Mouse (Mus musculus): Measurements from ENCODE around the gene Adgrg2. TPM values are rescaled to one million over a fixed set of nuclear protein-coding genes. Genes with fewer than 3 reads are reported as not detected.
A peak's percentile ranks its signal among the peaks of the same experiment; 100 is the strongest.

Adgrg2 gene
- polyA plus RNA-seq, 1 experiment from 2014 or later: 1.6 TPM

DNA sequence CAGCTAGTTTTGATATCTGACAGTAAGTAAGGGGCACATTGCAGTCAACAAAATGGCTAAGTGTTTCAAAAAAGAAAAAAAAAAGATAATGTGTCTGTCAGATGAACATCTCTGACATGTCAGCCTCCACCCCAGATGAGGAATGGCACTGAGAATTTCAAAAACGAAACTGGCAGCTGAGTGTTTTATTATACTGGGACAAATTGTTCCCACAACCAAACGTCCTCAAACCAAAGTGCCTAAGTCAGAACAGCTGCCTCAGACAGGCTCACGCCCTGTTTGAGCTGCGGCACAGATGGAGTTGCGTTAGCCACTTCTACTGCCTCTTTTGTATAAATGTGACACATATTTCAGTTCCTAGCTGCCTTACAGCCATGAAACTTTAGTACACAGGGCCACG lies 104.4 kb downstream of the Adgrg2 start:
- Histone ChIP-seq H3K36me3 (replicated peaks; ENCODE audit: control insufficient read depth, insufficient read depth) (no peaks in the 10 kb centered on the region), H3K9me3 (ENCODE audit: control insufficient read depth, low read length) (no peaks in the 10 kb centered on the region), H3K27ac (no peak overlapping the region), H3K9ac (no peak overlapping the region), H3K4me3 (replicated peaks; ENCODE audit: low read length) (no peak overlapping the region), H3K27me3 (ENCODE audit: control insufficient read depth, insufficient read depth, low read length) (peaks cover 24% of the 10 kb centered on the region; the same call in 1 of the 2 replicates), H3K4me2 (replicated peaks) (no peak overlapping the region), H3K4me1 (replicated peaks; ENCODE audit: control insufficient read depth, insufficient read depth, low read length) (no peaks in the 10 kb centered on the region)
- ATAC-seq (ENCODE audit: low FRiP score) (no peak), DNase-seq (ENCODE audit: low spot score) (no peak)
- WGBS: 80% methylated on average over 6 of the region's 6 CpGs

DNA sequence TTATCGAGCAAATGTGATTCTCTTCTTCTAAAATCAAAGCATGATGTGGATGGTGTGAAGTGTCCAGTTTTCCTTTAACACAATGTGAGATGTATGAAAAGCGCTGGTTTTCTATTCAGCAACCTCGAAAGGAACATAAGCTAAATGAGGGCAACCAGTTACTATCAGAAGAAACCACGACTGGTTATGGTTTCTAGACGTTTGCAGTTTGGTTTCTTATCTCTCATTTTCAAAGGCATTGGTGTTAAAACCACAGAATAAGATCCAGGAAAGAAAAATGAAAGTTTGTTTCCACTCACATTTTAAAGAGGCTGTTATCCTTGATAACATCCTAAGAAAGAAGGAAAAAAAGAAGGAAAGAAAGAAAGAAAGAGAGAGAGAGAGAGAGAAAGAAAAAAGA lies 106.0 kb downstream of the Adgrg2 start:
- WGBS: 78% methylated on average over 5 of the region's 5 CpGs
- ATAC-seq (ENCODE audit: low FRiP score) (no peak), DNase-seq (ENCODE audit: low spot score) (no peak)
- Histone ChIP-seq H3K4me1 (replicated peaks; ENCODE audit: control insufficient read depth, insufficient read depth, low read length) (no peaks in the 10 kb centered on the region), H3K9me3 (ENCODE audit: control insufficient read depth, low read length) (no peaks in the 10 kb centered on the region), H3K9ac (no peak overlapping the region), H3K27ac (no peak overlapping the region), H3K4me3 (replicated peaks; ENCODE audit: low read length) (no peak overlapping the region), H3K27me3 (ENCODE audit: control insufficient read depth, insufficient read depth, low read length) (peaks cover 35% of the 10 kb centered on the region; the same call in 1 of the 2 replicates), H3K36me3 (replicated peaks; ENCODE audit: control insufficient read depth, insufficient read depth) (no peaks in the 10 kb centered on the region), H3K4me2 (replicated peaks) (no peak overlapping the region)

DNA sequence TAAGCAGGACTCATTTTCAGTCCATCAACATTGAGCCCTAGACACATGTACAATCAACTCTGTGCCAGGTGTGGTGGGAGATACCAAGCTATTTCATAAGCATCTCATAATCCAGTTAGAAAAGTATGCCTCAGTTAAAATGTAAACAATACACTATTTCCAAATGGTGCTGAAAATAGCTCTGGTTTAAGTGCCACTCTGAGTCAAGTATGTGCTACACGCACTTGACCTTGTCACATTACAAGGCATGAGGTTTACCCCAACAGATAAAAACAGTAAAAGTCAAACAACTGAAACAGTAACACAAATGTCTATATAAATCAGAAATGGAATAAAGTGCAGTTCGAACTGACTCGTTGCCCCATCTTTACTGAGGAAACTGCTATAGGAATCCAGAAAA lies 110.6 kb downstream of the Adgrg2 start:
- 91% methylated on average over 3 of the region's 3 CpGs for WGBS
- Histone ChIP-seq H3K4me2 (replicated peaks) (no peak overlapping the region), H3K27ac (no peak overlapping the region), H3K4me3 (replicated peaks; ENCODE audit: low read length) (no peak overlapping the region), H3K27me3 (ENCODE audit: control insufficient read depth, insufficient read depth, low read length) (peaks cover 27% of the 10 kb centered on the region; the same call in 1 of the 2 replicates), H3K36me3 (replicated peaks; ENCODE audit: control insufficient read depth, insufficient read depth) (no peaks in the 10 kb centered on the region), H3K9me3 (ENCODE audit: control insufficient read depth, low read length) (no peaks in the 10 kb centered on the region), H3K4me1 (replicated peaks; ENCODE audit: control insufficient read depth, insufficient read depth, low read length) (no peaks in the 10 kb centered on the region), H3K9ac (no peak overlapping the region)
- DNase-seq (ENCODE audit: low spot score) (no peak), ATAC-seq (ENCODE audit: low FRiP score) (no peak)

DNA sequence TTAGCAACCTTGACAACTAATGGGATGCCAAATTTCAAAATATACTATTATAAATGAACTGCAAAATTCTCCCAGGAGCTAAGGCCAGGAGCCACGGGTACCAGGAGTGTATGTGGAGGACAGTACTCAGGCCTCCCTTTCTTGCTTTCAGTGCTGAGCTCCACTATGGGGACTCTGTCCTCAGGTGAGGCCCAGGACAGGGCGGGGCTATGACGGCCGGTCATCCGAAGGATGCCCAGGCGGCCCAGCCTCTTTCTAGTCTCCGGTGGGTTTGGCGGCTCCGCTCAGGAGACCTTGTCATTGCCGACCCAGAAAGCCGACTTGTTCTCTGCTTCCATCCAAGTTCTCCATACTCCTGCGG lies 111.2 kb downstream of the Adgrg2 start:
- 26% methylated on average over 12 of the region's 12 CpGs for WGBS
- ATAC-seq (ENCODE audit: low FRiP score): peak; percentile 69
- H3K27ac ChIP-seq: peak overlapping the region; percentile 70; the same call in 1 of the 2 replicates

DNA sequence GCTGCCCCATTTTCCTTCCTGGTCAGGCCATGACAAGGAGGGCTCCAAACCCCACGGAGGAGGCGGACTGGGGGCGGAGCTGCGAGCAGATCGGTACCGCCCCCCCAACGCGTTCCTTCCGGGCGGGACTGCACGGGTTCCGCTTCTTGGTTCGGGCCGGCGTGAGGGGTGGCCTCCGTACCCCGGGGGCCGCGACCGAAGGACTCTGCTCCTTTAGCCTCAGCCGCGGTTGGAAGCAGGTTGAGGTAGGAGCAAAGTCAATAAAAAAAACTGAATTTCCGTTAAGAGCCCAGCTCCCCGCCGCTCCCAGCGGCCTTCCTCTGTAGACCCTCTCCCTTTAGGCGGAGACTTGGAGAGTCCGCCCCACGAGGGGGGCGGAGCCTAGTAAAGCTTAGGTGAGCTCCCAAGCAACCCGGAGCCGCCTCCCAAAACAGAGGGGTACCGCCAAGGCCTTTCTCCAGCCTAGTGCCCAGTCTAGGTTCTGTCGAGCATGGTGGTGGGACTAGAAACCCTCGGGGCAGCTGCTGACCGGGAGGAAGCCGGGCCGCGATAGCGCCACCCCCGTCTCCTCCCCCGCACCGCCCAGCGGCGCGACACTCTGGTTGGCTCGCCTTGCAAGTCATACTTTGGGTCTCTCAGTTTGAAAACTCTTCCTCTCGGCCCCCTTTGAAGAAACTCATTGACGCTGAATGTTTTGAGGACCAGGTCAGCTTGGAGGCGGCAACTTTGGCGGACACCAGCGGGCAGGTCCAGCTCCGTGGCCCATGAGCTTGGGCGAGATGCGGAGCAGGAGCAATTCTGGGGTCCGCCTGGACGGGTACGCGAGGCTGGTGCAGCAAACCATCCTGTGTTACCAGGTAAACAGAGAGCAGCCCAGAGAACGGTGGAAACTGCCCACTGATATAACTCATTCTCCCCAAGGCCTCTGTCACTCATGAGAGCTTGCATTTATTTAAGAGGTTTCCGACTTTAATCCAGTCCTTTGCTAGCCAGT lies 111.9 kb downstream of the Adgrg2 start, which contains the start of gene Phka2:
Gene Phka2 (plus strand): TSS at position 119 of the 994 bp plus-strand sequence.
- Histone ChIP-seq H3K4me3 (replicated peaks; ENCODE audit: low read length) (peak within 1 kb of the TSS; percentile 46), H3K27me3 (ENCODE audit: control insufficient read depth, insufficient read depth, low read length) (peaks cover 23% of the 10 kb centered on the region; the same call in 1 of the 2 replicates), H3K36me3 (replicated peaks; ENCODE audit: control insufficient read depth, insufficient read depth) (no peaks in the 10 kb centered on the region), H3K27ac (peak within 1 kb of the TSS; percentile 70), H3K9ac (peak within 1 kb of the TSS; percentile 64), H3K4me1 (replicated peaks; ENCODE audit: control insufficient read depth, insufficient read depth, low read length) (no peaks in the 10 kb centered on the region), H3K9me3 (ENCODE audit: control insufficient read depth, low read length) (no peaks in the 10 kb centered on the region), H3K4me2 (replicated peaks) (peak within 1 kb of the TSS; percentile 58)
- DNase-seq (ENCODE audit: low spot score): peak; percentile 74
- 17% methylated on average over 59 of the region's 61 CpGs for WGBS
- ATAC-seq (ENCODE audit: low FRiP score): peak; percentile 99

More for the DNA sequence above, 111.2 kb downstream of the Adgrg2 start:
- no peak for DNase-seq (ENCODE audit: low spot score)
- H3K4me1 ChIP-seq (replicated peaks; ENCODE audit: control insufficient read depth, insufficient read depth, low read length): no peaks in the 10 kb centered on the region
- no peaks in the 10 kb centered on the region for H3K9me3 ChIP-seq (ENCODE audit: control insufficient read depth, low read length)
- H3K4me3 ChIP-seq (replicated peaks; ENCODE audit: low read length): peak overlapping the region; percentile 46
- no peaks in the 10 kb centered on the region for H3K36me3 ChIP-seq (replicated peaks; ENCODE audit: control insufficient read depth, insufficient read depth)
- H3K4me2 ChIP-seq (replicated peaks): peak overlapping the region; percentile 54
- H3K27me3 ChIP-seq (ENCODE audit: control insufficient read depth, insufficient read depth, low read length): peaks cover 23% of the 10 kb centered on the region; the same call in 1 of the 2 replicates
- H3K9ac ChIP-seq: peak overlapping the region; percentile 64

DNA sequence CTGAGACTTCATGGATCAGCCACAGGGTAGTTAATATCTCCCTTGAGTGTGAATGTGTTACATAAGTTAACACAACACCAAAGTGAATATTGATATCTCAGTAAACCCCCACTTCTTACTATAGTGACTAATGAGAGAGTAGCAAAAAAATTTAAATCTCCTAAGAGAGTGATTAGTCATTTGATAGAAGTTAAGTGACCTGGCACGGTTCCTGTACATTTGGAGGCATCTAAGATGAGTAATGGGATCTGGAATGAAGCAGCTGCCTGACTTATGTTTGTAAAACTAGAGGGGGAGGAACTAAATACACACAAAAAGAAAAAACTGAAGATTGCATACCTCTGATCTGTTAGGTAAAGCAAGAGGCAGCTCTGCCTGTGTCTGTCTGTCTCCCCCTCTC lies 118.6 kb downstream of the Adgrg2 start:
- Histone ChIP-seq H3K36me3 (replicated peaks; ENCODE audit: control insufficient read depth, insufficient read depth) (no peaks in the 10 kb centered on the region), H3K4me1 (replicated peaks; ENCODE audit: control insufficient read depth, insufficient read depth, low read length) (no peaks in the 10 kb centered on the region), H3K27me3 (ENCODE audit: control insufficient read depth, insufficient read depth, low read length) (peaks cover 18% of the 10 kb centered on the region; the same call in 1 of the 2 replicates), H3K4me2 (replicated peaks) (no peak overlapping the region), H3K27ac (no peak overlapping the region), H3K4me3 (replicated peaks; ENCODE audit: low read length) (no peak overlapping the region), H3K9ac (no peak overlapping the region), H3K9me3 (ENCODE audit: control insufficient read depth, low read length) (no peaks in the 10 kb centered on the region)
- ATAC-seq (ENCODE audit: low FRiP score) (no peak), DNase-seq (ENCODE audit: low spot score) (no peak)
- WGBS: 67% methylated on average over 1 of the region's 1 CpGs

DNA sequence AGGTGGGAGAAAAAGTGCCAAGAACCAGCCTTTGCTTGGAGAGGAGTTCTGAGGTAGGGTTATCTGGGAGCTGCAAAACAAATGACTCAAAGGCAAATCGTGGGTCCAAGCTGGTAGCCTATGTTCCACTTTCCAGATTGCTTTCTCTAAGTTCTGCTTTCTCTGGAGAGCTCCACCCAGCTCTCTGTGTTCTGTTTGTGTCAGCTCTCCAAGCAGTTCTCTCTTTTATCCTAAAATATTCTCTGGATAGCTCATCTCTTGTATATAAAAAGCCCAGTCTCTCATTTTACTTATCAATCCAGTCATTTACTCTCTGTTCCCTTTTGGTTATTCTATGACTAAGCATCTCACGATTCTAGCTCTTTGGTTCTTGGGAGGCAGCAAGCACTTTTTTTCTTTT lies 119.7 kb downstream of the Adgrg2 start:
- H3K36me3 ChIP-seq (replicated peaks; ENCODE audit: control insufficient read depth, insufficient read depth): no peaks in the 10 kb centered on the region
- no peak overlapping the region for H3K4me3 ChIP-seq (replicated peaks; ENCODE audit: low read length)
- 77% methylated on average over 2 of the region's 2 CpGs for WGBS
- H3K9ac ChIP-seq: no peak overlapping the region
- DNase-seq (ENCODE audit: low spot score) (no peak), ATAC-seq (ENCODE audit: low FRiP score) (no peak)
- no peaks in the 10 kb centered on the region for H3K9me3 ChIP-seq (ENCODE audit: control insufficient read depth, low read length)
- no peaks in the 10 kb centered on the region for H3K4me1 ChIP-seq (replicated peaks; ENCODE audit: control insufficient read depth, insufficient read depth, low read length)
- H3K27ac ChIP-seq: no peak overlapping the region
- no peak overlapping the region for H3K4me2 ChIP-seq (replicated peaks)
- H3K27me3 ChIP-seq (ENCODE audit: control insufficient read depth, insufficient read depth, low read length): peaks cover 18% of the 10 kb centered on the region; the same call in 1 of the 2 replicates

DNA sequence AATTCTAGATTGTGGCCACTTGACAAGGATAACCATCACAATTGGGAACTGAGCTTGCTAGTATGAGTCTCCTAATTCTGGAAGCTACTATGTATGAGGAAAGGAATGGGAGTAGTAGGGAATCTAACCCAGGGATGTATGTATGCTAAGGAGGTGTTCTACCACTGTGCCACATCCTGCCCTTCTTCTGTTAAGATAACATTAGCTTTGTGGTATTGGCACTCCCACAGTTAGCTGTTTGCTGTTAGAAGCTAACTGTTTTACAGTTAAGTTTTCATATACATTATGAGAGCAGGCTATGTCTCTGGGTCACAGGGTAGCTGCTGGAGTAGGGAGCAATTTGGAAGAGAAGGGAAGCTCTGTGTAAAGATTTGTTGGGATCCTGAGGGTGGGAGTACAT lies 125.5 kb downstream of the Adgrg2 start:
- H3K27ac ChIP-seq: no peak overlapping the region
- no peak overlapping the region for H3K4me3 ChIP-seq (replicated peaks; ENCODE audit: low read length)
- no peaks in the 10 kb centered on the region for H3K36me3 ChIP-seq (replicated peaks; ENCODE audit: control insufficient read depth, insufficient read depth)
- H3K4me2 ChIP-seq (replicated peaks): no peak overlapping the region
- H3K9me3 ChIP-seq (ENCODE audit: control insufficient read depth, low read length): no peaks in the 10 kb centered on the region
- H3K9ac ChIP-seq: no peak overlapping the region
- H3K27me3 ChIP-seq (ENCODE audit: control insufficient read depth, insufficient read depth, low read length): 0 out of 2 replicates have a peak, but pooled peaks cover 6% of the 10 kb centered on the region
- no peaks in the 10 kb centered on the region for H3K4me1 ChIP-seq (replicated peaks; ENCODE audit: control insufficient read depth, insufficient read depth, low read length)
- no peak for DNase-seq (ENCODE audit: low spot score)
- no peak for ATAC-seq (ENCODE audit: low FRiP score)

DNA sequence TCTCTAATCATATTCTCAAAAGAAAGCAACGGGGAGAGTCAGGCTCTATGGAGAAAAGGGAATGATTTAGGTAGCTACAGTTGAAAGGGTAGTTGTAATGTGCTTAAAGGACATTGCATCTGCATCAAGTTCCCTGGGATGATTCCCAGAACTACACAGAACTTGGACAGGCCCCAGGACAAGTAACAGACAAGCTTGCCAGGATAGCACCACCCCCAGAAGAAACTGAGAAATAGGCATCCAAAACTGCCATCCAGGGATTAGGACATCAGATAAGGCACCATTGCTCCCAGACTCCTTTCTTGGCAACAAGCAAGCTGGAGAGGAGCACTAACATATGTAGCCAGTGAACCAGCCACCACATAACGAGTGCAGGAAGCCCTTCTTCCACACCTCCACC lies 152.3 kb downstream of the Adgrg2 start:
- no peak overlapping the region for H3K27ac ChIP-seq
- ATAC-seq (ENCODE audit: low FRiP score) (no peak), DNase-seq (ENCODE audit: low spot score) (no peak)
- H3K36me3 ChIP-seq (replicated peaks; ENCODE audit: control insufficient read depth, insufficient read depth): peaks cover 4% of the 10 kb centered on the region; the same call in 1 of the 2 replicates
- no peak overlapping the region for H3K4me3 ChIP-seq (replicated peaks; ENCODE audit: low read length)
- H3K9ac ChIP-seq: no peak overlapping the region
- 69% methylated on average over 2 of the region's 2 CpGs for WGBS
- peaks cover 12% of the 10 kb centered on the region for H3K27me3 ChIP-seq (ENCODE audit: control insufficient read depth, insufficient read depth, low read length)
- no peaks in the 10 kb centered on the region for H3K9me3 ChIP-seq (ENCODE audit: control insufficient read depth, low read length)
- no peaks in the 10 kb centered on the region for H3K4me1 ChIP-seq (replicated peaks; ENCODE audit: control insufficient read depth, insufficient read depth, low read length)
- H3K4me2 ChIP-seq (replicated peaks): no peak overlapping the region

Data from hindbrain, embryonic 14.5 days (tissue).